Mouse (Mus musculus): ENCODE measurements around the gene 3110070M22Rik. TPM values are rescaled to one million over a fixed set of nuclear protein-coding genes. Genes with fewer than 3 reads are reported as not detected.

The 3110070M22Rik gene
- polyA plus RNA-seq, 1 experiment, result 1.8 TPM

GRCm38 (mm10) chr13:119442244-119442643 lies 45.9 kb downstream of the 3110070M22Rik start:
- H3K9me3 ChIP-seq (replicated peaks; ENCODE audit: control insufficient read depth, insufficient read depth, low read length, poor library complexity, severe bottlenecking), result no peaks in the 10 kb centered on the region
- no peaks in the 10 kb centered on the region for H3K27me3 ChIP-seq (ENCODE audit: control insufficient read depth, insufficient read depth, low read length, poor library complexity, severe bottlenecking)
- TF ChIP-seq EP300 (IDR thresholded peaks at IDR 0.05; ENCODE audit: insufficient read depth, low read depth, low read length), result no peak
- no peak for TF ChIP-seq POLR2A (IDR thresholded peaks at IDR 0.05; ENCODE audit: insufficient read depth, low read length)
- no peak for TF ChIP-seq CTCF (IDR thresholded peaks at IDR 0.05; ENCODE audit: low read depth, low read length)
- H3K4me3 ChIP-seq (ENCODE audit: low read depth, low read length), result no peak overlapping the region
- H3K4me1 ChIP-seq (ENCODE audit: control insufficient read depth, insufficient read depth, low read length), result no peaks in the 10 kb centered on the region
- H3K27ac ChIP-seq (ENCODE audit: insufficient read depth, low read length), result no peak overlapping the region
- no peak overlapping the region for H3K9ac ChIP-seq (ENCODE audit: low read depth, poor library complexity, severe bottlenecking)
- peaks cover 31% of the 10 kb centered on the region for H3K36me3 ChIP-seq (ENCODE audit: control insufficient read depth, insufficient read depth, low read length, poor library complexity, severe bottlenecking)

Other genes starting within 250 kb of the 3110070M22Rik start
- 132 and 162 TPM in 2 replicates for gene Paip1, start 59.8 kb downstream of the 3110070M22Rik start, polyA plus RNA-seq (2011; ENCODE audit: insufficient read depth, insufficient read length, low read depth, missing spikeins)
- gene 4833420G17Rik, start 25.6 kb downstream of the 3110070M22Rik start, polyA plus RNA-seq (2011; ENCODE audit: insufficient read depth, insufficient read length, low read depth, missing spikeins), result 69.1 and 79.3 TPM in 2 replicates
- 14.7 and 16.6 TPM in 2 replicates for gene Tmem267, start 344 bp downstream of the 3110070M22Rik start, polyA plus RNA-seq (2011; ENCODE audit: insufficient read depth, insufficient read length, low read depth, missing spikeins)
- 0.75 and 0.94 TPM in 2 replicates for gene Ccl28, start 135.4 kb upstream of the 3110070M22Rik start, polyA plus RNA-seq (2011; ENCODE audit: insufficient read depth, insufficient read length, low read depth, missing spikeins)
- gene Hmgcs1, start 202.0 kb upstream of the 3110070M22Rik start, polyA plus RNA-seq (2011; ENCODE audit: insufficient read depth, insufficient read length, low read depth, missing spikeins), result 277 and 300 TPM in 2 replicates